Mouse (Mus musculus) embryo, embryonic 9.5 days (tissue): ENCODE measurements around the gene Ifna6.

ENCODE experiments used
- DNase-seq: peaks from one replicate; pipeline ENCODE4 v3.0.0-alpha.2; 2017; ENCODE audit errors: extremely low spot score

Ifna6 gene

GRCm38 (mm10) chr4:88845334-88845733 lies 18.1 kb downstream of the Ifna6 start:
- no peak for DNase-seq

- no peak for DNase-seq
These were observed 22.5 kb downstream of the Ifna6 start, which contains the start of gene Ifna1 for GRCm38 (mm10) chr4:88849698-88850097. Gene Ifna1 (plus strand): TSS chr4:88850087.

- DNase-seq, result no peak
These were observed 24.0 kb downstream of the Ifna6 start for GRCm38 (mm10) chr4:88851026-88851763.

GRCm38 (mm10) chr4:88859214-88859613 lies 32.0 kb downstream of the Ifna6 start:
- no peak for DNase-seq

GRCm38 (mm10) chr4:88863309-88863708 lies 36.1 kb downstream of the Ifna6 start:
- no peak for DNase-seq

GRCm38 (mm10) chr4:88864599-88864998 lies 37.4 kb downstream of the Ifna6 start:
- no peak for DNase-seq

GRCm38 (mm10) chr4:88865011-88865569 lies 37.9 kb downstream of the Ifna6 start:
- DNase-seq, result no peak

GRCm38 (mm10) chr4:88867366-88867925 lies 40.2 kb downstream of the Ifna6 start:
- peak; percentile 81 for DNase-seq

GRCm38 (mm10) chr4:88867926-88868911 lies 41.0 kb downstream of the Ifna6 start:
- DNase-seq, result peak; percentile 70

- DNase-seq, result peak; percentile 45
These were observed 45.5 kb downstream of the Ifna6 start for GRCm38 (mm10) chr4:88872691-88873090.

GRCm38 (mm10) chr4:88875435-88876095 lies 48.3 kb downstream of the Ifna6 start:
- DNase-seq, result no peak

GRCm38 (mm10) chr4:88876520-88876919 lies 49.3 kb downstream of the Ifna6 start:
- DNase-seq, result no peak
